Mouse (Mus musculus) kidney, adult 2 months (tissue): ENCODE results near the gene Slc25a43.

ENCODE experiments used
- CTCF ChIP-seq: fragments of 200-500 bp; conservative IDR thresholded peaks from 2 replicates; pipeline ENCODE4 v1.5.1; 2011; ENCODE audit warnings: low read depth, mild to moderate bottlenecking, control low read depth, low read length, moderate library complexity, mixed read lengths; ENCODE audit not compliant: insufficient read depth, insufficient read length
- POLR2A ChIP-seq: fragments of 200-500 bp; IDR thresholded peaks from one replicate; pipeline ENCODE4 v1.6.1; 2011; ENCODE audit warnings: low read depth, low read length, control low read depth

- no peak for TF ChIP-seq CTCF
- TF ChIP-seq POLR2A: no peak
These were observed 60.7 kb downstream of the Slc25a43 start for GRCm38 (mm10) chrX:36804196-36804595.
